Mouse (Mus musculus): ENCODE measurements around the gene Fam19a3.
"Not testable (repeated sequence)": the region's sequence is repeated elsewhere in the genome, so short reads cannot be mapped to it uniquely, and the experiment has no call there.

Gene Fam19a3

GRCm38 (mm10) chr3:104781471-104781903 lies at the start of gene Fam19a3:
Gene Fam19a3 (minus strand): TSS chr3:104781840.
- peak; percentile 59 for DNase-seq

DNA sequence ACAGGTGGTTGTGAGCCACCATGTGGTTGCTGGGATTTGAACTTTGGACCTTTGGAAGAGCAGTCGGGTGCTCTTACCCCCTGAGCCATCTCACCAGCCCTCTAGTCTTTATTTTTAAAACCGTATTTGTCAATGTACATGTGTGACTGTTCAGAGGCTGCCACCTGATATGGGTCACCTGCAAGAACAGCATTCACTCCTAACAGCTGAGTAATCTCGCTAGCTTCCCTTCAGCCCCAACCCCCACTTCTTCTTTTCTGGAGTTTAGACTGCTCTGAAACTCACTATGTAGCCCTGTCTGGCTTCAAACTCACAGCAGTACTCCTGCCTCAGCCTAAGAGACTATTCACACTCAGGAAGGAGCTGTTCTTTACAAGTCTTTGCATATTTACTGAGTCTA lies 40.8 kb upstream of the Fam19a3 start:
- no peak for DNase-seq

- DNase-seq: no peak
Observed at GRCm38 (mm10) chr3:104820426-104820825, 38.8 kb upstream of the Fam19a3 start.

- no peak for DNase-seq
Observed at GRCm38 (mm10) chr3:104818749-104819134, 37.1 kb upstream of the Fam19a3 start.

DNA sequence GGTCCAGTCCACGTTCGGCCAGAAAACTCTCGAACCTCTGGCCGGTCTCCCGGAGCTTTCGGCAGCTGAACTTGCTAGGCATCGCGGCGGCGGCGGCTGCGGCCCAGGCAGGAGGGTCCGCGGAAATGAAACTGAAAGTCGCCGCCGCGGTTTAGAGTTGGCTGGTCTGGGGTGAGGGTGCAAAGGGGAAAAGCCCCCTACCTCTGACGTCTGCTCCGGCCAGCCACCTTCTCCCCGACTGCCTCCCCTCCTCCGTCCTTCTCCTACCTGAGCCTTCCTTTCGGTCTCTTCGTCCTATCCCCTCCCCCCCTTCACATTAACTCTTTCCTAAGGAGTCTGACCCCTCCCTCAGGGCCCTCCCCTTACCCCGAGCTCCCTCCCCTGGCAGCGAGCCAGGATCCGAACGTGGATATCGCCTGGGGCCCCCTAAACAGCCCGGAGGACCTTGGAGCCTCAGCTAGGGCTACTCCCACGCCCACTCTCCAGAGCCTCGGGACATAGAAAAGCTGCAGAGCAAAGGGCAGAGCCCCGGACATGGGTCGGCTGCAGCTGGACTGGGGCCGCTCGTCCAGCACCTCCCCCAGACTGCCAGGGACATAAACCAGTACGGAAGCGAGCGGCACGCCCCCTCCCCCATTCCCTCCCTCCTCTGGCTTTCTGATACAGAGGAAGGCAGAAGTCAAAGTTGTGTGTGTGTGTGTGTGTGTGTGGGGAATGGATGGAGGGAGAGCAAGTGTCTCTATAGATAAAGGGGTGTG lies 36.5 kb upstream of the Fam19a3 start, which contains the start of gene Mov10:
Gene Mov10 (minus strand): TSS at position 573 of the 758 bp plus-strand sequence.
- DNase-seq: peak; percentile 84

DNA sequence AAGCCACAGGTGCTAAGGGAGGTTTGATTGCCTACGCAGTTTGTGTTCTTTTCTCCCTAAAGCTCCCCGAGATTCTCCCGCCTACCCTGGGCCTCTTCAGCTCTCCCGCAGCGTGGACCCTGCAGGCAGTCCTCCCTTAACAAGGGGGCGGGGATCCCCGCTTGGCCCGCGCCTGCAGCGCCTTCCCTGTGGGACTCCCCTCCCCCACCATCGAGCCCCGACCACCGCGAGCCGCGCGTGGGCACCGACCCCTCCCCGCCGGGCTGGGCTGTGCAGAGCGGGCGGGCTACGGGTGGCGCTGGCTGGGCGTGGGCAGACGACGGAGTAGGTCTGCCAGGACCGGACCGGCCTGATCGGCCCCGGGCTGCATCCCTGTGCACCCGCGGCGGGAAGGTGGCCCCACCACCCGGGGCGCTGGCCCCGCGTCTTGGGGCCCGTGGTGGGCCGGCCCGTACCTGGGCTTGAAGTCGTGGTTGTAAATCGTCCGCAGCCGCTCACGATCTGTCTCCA lies 35.9 kb upstream of the Fam19a3 start:
- DNase-seq: peak; percentile 81

DNA sequence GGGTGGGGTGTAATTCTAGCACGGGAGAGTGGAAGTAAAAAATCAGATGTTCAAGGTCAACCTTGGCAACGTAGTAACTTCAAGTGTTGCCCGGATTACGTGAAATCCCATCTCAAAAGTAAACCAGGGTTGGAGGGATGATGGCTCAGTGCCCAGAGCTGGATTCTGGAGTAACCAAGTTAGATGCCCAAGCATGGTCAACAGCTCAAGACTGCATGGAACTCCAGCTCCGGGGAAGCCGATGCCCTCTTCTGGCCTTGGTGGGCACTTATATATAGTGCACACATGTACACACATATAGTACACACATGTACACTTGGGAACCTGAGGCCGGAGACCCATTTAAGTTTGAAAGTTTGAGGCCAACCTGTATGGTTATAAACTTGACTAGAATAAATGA lies 34.5 kb upstream of the Fam19a3 start:
- no peak for DNase-seq

DNA sequence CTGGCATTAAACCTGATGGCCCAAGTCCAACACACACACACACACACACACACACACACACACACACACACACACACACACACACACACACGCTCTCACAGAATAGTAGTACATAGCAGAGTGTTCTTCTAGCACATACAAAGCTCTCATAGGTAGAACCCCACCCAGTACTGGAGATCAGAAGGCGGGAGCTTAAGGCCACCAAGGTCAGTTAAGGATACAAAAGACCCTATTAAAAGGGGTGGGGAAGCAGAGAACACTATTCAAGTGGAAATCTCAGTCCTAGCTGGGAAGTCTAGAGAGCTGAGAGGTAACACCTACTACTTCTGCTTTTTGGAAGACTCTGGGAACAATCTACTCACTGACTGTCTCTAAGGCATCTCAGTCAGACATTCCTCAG lies 33.7 kb upstream of the Fam19a3 start:
- DNase-seq: no peak

DNA sequence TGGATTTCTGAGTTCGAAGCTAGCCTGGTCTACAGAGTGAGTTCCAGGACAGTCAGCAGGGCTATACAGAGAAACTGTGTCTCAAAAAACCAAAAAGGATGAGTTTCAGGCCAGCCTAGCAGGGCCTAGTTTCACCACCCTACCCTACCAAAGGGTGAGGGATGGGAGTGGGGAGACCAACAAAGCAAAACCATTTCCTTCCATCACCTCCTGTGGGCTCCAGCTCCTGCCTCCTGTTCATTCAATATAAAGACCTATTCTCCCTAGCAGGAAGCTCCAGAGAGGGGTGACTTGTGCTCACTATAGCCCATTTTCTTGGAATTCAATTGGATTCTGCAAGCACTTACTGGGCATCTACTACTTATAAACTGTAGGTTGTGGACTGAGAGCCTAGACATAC lies 33.1 kb upstream of the Fam19a3 start:
- no peak for DNase-seq

- DNase-seq: not testable (repeated sequence)
Observed at GRCm38 (mm10) chr3:104813227-104813626, 31.6 kb upstream of the Fam19a3 start.

DNA sequence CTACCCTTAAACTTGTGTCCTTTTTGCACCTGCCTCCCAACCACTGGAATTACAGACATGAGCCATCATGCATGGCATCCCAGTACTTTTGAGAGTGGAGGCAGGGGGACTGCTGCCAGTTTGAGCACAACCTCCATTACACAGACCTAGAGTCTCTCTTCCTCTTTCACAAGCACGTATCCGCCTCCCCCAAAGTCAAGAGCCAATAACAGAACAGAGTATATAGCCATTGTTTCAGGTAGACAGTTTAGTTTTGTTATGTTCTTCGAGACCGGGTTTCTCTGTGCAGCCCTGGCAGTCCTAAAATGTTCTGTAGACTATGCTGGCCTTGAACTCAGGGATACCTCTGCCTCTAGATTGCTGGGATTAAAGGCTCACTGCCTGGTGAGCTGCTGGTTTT lies 30.6 kb upstream of the Fam19a3 start:
- DNase-seq: no peak

GRCm38 (mm10) chr3:104811752-104812151 lies 30.1 kb upstream of the Fam19a3 start:
- DNase-seq: no peak

GRCm38 (mm10) chr3:104805539-104805938 lies 23.9 kb upstream of the Fam19a3 start:
- DNase-seq: no peak

GRCm38 (mm10) chr3:104804312-104804711 lies 22.7 kb upstream of the Fam19a3 start:
- DNase-seq: no peak

DNA sequence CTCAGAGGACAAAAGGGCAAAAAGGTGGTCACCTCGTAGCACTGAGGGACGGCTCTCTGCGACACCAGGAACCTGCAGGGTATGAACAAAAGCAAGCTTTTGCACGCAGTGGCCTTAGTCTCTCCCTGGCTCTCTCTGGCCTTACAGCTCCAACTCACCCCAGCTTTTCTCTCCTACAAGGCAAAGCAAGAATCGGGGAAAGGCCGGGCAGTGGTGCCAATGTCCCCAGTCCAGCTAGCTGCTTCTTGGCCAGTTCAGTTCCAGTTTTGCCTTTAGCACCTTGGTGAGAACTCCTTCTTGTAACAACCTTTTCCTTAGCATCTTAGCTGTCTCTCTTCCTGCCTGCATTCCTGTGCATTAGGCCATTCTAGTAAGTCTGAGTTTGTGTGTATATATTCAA lies 19.8 kb upstream of the Fam19a3 start:
- DNase-seq: no peak

DNA sequence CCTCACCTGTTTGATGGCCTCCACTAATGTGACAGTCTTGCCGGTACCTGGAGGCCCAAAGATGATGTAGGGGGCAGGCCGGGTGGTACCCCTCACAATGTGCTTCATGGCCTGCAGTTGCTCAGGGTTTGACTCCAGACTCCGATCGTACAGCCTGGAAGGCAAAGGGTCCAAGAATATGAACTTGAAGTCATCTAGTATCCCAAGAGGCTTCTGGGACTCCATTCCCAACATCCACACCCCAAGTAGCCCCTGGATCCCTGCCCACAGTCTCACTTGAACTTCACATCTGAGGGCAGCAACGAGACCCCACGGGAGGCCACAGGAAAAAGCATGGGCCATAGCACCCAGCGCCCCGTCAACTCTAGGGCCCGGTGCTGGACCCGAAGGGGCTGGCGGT lies 19.0 kb upstream of the Fam19a3 start:
- DNase-seq: no peak

- DNase-seq: no peak
Observed at GRCm38 (mm10) chr3:104796430-104797082, 14.9 kb upstream of the Fam19a3 start.

DNA sequence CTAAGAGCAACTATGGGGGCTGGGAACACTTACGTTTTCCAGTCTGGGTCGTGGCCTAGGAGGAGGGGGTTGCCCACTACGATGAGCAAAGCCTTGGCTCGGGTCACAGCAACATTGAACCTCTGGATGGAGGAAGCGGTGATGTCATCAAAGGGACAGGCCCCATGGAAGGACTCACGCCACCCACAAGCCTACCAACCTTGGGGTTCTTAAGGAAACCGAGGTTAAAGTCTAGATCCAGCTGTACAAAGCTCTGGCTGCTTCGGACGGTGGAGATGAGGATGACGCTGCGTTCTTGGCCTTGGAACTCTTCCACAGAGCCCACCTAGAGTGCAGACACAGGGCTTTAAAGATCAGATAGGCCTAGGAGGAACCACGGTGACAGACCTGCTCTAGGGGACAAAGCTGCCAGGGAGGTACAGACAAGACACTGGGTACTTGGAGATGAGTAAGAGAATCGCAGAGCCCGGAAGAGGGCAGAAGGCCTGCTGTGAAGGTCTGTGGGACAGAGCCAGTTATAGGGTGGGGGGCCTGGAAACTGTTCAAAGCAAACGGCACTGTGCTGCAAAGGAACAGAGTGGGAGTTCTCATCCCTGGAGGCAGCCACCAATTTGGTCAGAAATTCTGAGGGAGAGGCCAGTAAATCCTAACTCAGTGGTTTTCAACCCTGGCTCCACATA lies 14.2 kb upstream of the Fam19a3 start:
- no peak for DNase-seq

DNA sequence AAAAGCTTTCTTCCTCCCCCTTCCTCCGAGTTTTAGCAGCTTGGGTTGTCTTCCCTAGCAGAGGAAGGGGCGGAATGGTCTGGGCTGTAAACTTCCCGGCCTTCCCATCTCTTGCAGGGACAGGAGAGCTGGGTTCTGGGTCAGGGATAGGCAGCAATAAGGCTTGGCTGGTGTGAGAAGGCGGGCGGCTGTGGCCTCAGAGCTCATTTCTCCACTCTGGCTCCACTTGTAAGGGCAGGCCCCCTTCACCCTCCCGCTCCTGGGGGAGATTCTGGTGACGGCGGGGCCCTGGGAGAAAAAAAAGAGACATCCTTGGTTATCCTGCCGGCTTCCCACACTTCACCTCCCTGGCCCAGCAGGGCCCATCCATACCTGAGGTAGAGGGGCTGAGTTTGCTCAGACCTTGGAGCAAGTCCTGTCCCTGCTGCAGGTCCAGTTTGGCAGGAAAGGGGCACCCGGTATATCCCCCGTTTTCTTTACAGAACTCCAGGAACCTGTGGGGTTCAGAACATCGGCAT lies 13.4 kb upstream of the Fam19a3 start:
- DNase-seq: no peak

GRCm38 (mm10) chr3:104793871-104794828 lies 12.5 kb upstream of the Fam19a3 start:
- peak; percentile 51 for DNase-seq

- DNase-seq: no peak
Observed at GRCm38 (mm10) chr3:104792360-104793270, 11.0 kb upstream of the Fam19a3 start.

All from thymus, postnatal 4 days (tissue).